Mouse (Mus musculus) forebrain, embryonic 12.5 days (tissue): ENCODE data around the gene Erbb4. TPM values are rescaled to one million over a fixed set of nuclear protein-coding genes. Genes with fewer than 3 reads are reported as not detected.
A peak's percentile ranks its signal among the peaks of the same experiment; 100 is the strongest.
"Not testable (repeated sequence)": the region's sequence is repeated elsewhere in the genome, so short reads cannot be mapped to it uniquely, and the experiment has no call there.

Experiments
- ATAC-seq: fragments of 200-750 bp; cut with Nextera tagmentation; 2 replicates; pipeline ENCODE4 v1.8.0; 2017; ENCODE audit warnings: moderate TSS enrichment; ENCODE audit not compliant: low FRiP score
- H3K27ac ChIP-seq: fragments of 300-500 bp; sonication (generic); 2 replicates; pipeline ENCODE4 v1.5.1; 2016; ENCODE audit warnings: mild to moderate bottlenecking
- H3K27me3 ChIP-seq: fragments of 300-500 bp; sonication (generic); 2 replicates; pipeline ENCODE4 v1.6.1; 2016; ENCODE audit warnings: mild to moderate bottlenecking
- H3K36me3 ChIP-seq: fragments of 300-500 bp; sonication (generic); replicated peaks from 2 replicates; pipeline ENCODE4 v1.6.1; 2016; ENCODE audit warnings: mild to moderate bottlenecking
- H3K4me1 ChIP-seq: fragments of 300-500 bp; sonication (generic); 2 replicates; pipeline ENCODE4 v1.6.1; 2016
- H3K4me2 ChIP-seq: fragments of 300-500 bp; sonication (generic); 2 replicates; pipeline ENCODE4 v1.6.1; 2016; ENCODE audit warnings: mild to moderate bottlenecking, moderate library complexity
- H3K4me3 ChIP-seq: fragments of 300-500 bp; sonication (generic); replicated peaks from 2 replicates; pipeline ENCODE4 v1.5.1; 2016; ENCODE audit warnings: mild to moderate bottlenecking
- H3K9ac ChIP-seq: fragments of 300-500 bp; sonication (generic); 2 replicates; pipeline ENCODE4 v1.6.1; 2016; ENCODE audit warnings: mild to moderate bottlenecking
- H3K9me3 ChIP-seq: fragments of 300-500 bp; sonication (generic); 2 replicates; pipeline ENCODE4 v1.6.1; 2016
- WGBS: fragments of 180-500 bp; shearing (Covaris S2); methylation state at CpG from one replicate; pipeline ENCODE4 v1.1.7; 2016; 5-methylcytosine and 5-hydroxymethylcytosine counted together
- polyA plus RNA-seq: library from polyadenylated mRNA; unstranded; fragments of >200 nt; fragmentation: Nextera tagmentation; extraction: Ambion mirVana; gene quantifications from 2 replicates; pipeline ENCODE4 v1.2.1, GENCODE M21; 2016

Erbb4 gene
- polyA plus RNA-seq, 1 experiment from 2014 or later, result 8.6 TPM

GRCm38 (mm10) chr1:68831575-68831974, 276.3 kb downstream of the Erbb4 start:
- Histone ChIP-seq H3K27me3 (no peaks in the 10 kb centered on the region), H3K9me3 (no peaks in the 10 kb centered on the region), H3K4me3 (no peak overlapping the region), H3K27ac (peak overlapping the region; percentile 46; the same call in 1 of the 2 replicates), H3K9ac (no peak overlapping the region), H3K4me1 (peaks cover 11% of the 10 kb centered on the region), H3K36me3 (no peaks in the 10 kb centered on the region), H3K4me2 (no peak overlapping the region)
- 0 out of 2 replicates have a peak, but pooled peaks have one; percentile 23 for ATAC-seq
- 15% methylated on average over 1 of the region's 1 CpGs for WGBS

- Histone ChIP-seq H3K9me3 (no peaks in the 10 kb centered on the region), H3K9ac (no peak overlapping the region), H3K4me3 (no peak overlapping the region), H3K27ac (0 out of 2 replicates have a peak overlapping the region, but pooled peaks have one; percentile 19), H3K27me3 (no peaks in the 10 kb centered on the region), H3K4me2 (no peak overlapping the region), H3K4me1 (peaks cover 11% of the 10 kb centered on the region), H3K36me3 (no peaks in the 10 kb centered on the region)
- peak; percentile 55; the same call in 1 of the 2 replicates for ATAC-seq
- WGBS, result 67% methylated on average over 2 of the region's 2 CpGs
Observed at GRCm38 (mm10) chr1:68830501-68831239, 277.2 kb downstream of the Erbb4 start.

GRCm38 (mm10) chr1:68823116-68823644, 284.7 kb downstream of the Erbb4 start:
- no peaks in the 10 kb centered on the region for H3K27me3 ChIP-seq
- H3K36me3 ChIP-seq, result no peaks in the 10 kb centered on the region
- no peak overlapping the region for H3K27ac ChIP-seq
- ATAC-seq, result no peak
- WGBS, result 52% methylated on average over 2 of the region's 2 CpGs
- no peaks in the 10 kb centered on the region for H3K9me3 ChIP-seq
- H3K9ac ChIP-seq, result no peak overlapping the region
- no peak overlapping the region for H3K4me2 ChIP-seq
- H3K4me3 ChIP-seq, result no peak overlapping the region
- H3K4me1 ChIP-seq, result no peaks in the 10 kb centered on the region

- H3K4me2 ChIP-seq, result no peak overlapping the region
- H3K27ac ChIP-seq, result no peak overlapping the region
- H3K4me1 ChIP-seq, result no peaks in the 10 kb centered on the region
- no peak for ATAC-seq
- H3K4me3 ChIP-seq, result no peak overlapping the region
- H3K9ac ChIP-seq, result no peak overlapping the region
- WGBS, result 82% methylated on average over 2 of the region's 2 CpGs
- no peaks in the 10 kb centered on the region for H3K36me3 ChIP-seq
- H3K27me3 ChIP-seq, result no peaks in the 10 kb centered on the region
- no peaks in the 10 kb centered on the region for H3K9me3 ChIP-seq
Observed at GRCm38 (mm10) chr1:68806711-68807110, 301.1 kb downstream of the Erbb4 start.

- no peaks in the 10 kb centered on the region for H3K36me3 ChIP-seq
- H3K9me3 ChIP-seq, result no peaks in the 10 kb centered on the region
- no peak for ATAC-seq
- H3K27ac ChIP-seq, result no peak overlapping the region
- H3K4me1 ChIP-seq, result peaks cover 5% of the 10 kb centered on the region; the same call in 1 of the 2 replicates
- no peaks in the 10 kb centered on the region for H3K27me3 ChIP-seq
- H3K4me2 ChIP-seq, result no peak overlapping the region
- WGBS, result 67% methylated on average over 4 of the region's 4 CpGs
- no peak overlapping the region for H3K9ac ChIP-seq
- no peak overlapping the region for H3K4me3 ChIP-seq
Observed at GRCm38 (mm10) chr1:68787409-68788015, 320.3 kb downstream of the Erbb4 start.

- ATAC-seq, result no peak
- H3K27me3 ChIP-seq, result no peaks in the 10 kb centered on the region
- H3K27ac ChIP-seq, result no peak overlapping the region
- WGBS, result 35% methylated on average over 2 of the region's 2 CpGs
- H3K4me2 ChIP-seq, result no peak overlapping the region
- no peaks in the 10 kb centered on the region for H3K36me3 ChIP-seq
- no peak overlapping the region for H3K4me3 ChIP-seq
- no peaks in the 10 kb centered on the region for H3K9me3 ChIP-seq
- H3K4me1 ChIP-seq, result no peaks in the 10 kb centered on the region
- H3K9ac ChIP-seq, result no peak overlapping the region
Observed at GRCm38 (mm10) chr1:68780653-68781052, 327.2 kb downstream of the Erbb4 start.

GRCm38 (mm10) chr1:68780032-68780431, 327.8 kb downstream of the Erbb4 start:
- H3K9ac ChIP-seq, result no peak overlapping the region
- H3K27me3 ChIP-seq, result no peaks in the 10 kb centered on the region
- no peak for ATAC-seq
- no peaks in the 10 kb centered on the region for H3K4me1 ChIP-seq
- H3K4me2 ChIP-seq, result no peak overlapping the region
- no peak overlapping the region for H3K4me3 ChIP-seq
- H3K9me3 ChIP-seq, result no peaks in the 10 kb centered on the region
- no peak overlapping the region for H3K27ac ChIP-seq
- 83% methylated on average over 1 of the region's 1 CpGs for WGBS
- H3K36me3 ChIP-seq, result no peaks in the 10 kb centered on the region

- not testable (repeated sequence) for H3K4me2 ChIP-seq, H3K4me3 ChIP-seq, H3K4me1 ChIP-seq, H3K9me3 ChIP-seq, H3K36me3 ChIP-seq, H3K9ac ChIP-seq, ATAC-seq, H3K27ac ChIP-seq, H3K27me3 ChIP-seq
Observed at GRCm38 (mm10) chr1:68766095-68766494, 341.8 kb downstream of the Erbb4 start.

GRCm38 (mm10) chr1:68762456-68762855, 345.4 kb downstream of the Erbb4 start:
- Histone ChIP-seq H3K4me2 (no peak overlapping the region), H3K4me1 (no peaks in the 10 kb centered on the region), H3K27me3 (no peaks in the 10 kb centered on the region), H3K4me3 (no peak overlapping the region), H3K36me3 (no peaks in the 10 kb centered on the region), H3K9me3 (no peaks in the 10 kb centered on the region), H3K27ac (no peak overlapping the region), H3K9ac (no peak overlapping the region)
- ATAC-seq, result no peak
- 61% methylated on average over 5 of the region's 5 CpGs for WGBS

GRCm38 (mm10) chr1:68748976-68749375, 358.9 kb downstream of the Erbb4 start:
- no peak overlapping the region for H3K9ac ChIP-seq
- H3K4me1 ChIP-seq, result peaks cover 4% of the 10 kb centered on the region; the same call in 1 of the 2 replicates
- H3K9me3 ChIP-seq, result no peaks in the 10 kb centered on the region
- no peaks in the 10 kb centered on the region for H3K36me3 ChIP-seq
- H3K27ac ChIP-seq, result no peak overlapping the region
- H3K4me2 ChIP-seq, result no peak overlapping the region
- H3K4me3 ChIP-seq, result no peak overlapping the region
- H3K27me3 ChIP-seq, result no peaks in the 10 kb centered on the region
- 48% methylated on average over 1 of the region's 1 CpGs for WGBS
- ATAC-seq, result peak; percentile 65

- Histone ChIP-seq H3K9me3 (no peaks in the 10 kb centered on the region), H3K4me1 (no peaks in the 10 kb centered on the region), H3K27ac (no peak overlapping the region), H3K4me2 (no peak overlapping the region), H3K9ac (no peak overlapping the region), H3K4me3 (no peak overlapping the region), H3K27me3 (no peaks in the 10 kb centered on the region), H3K36me3 (no peaks in the 10 kb centered on the region)
- ATAC-seq, result no peak
Observed at GRCm38 (mm10) chr1:68681478-68681877, 426.4 kb downstream of the Erbb4 start.

GRCm38 (mm10) chr1:68674667-68675066, 433.2 kb downstream of the Erbb4 start:
- no peak for ATAC-seq
- Histone ChIP-seq H3K4me3 (no peak overlapping the region), H3K4me2 (no peak overlapping the region), H3K4me1 (no peaks in the 10 kb centered on the region), H3K9ac (no peak overlapping the region), H3K27me3 (no peaks in the 10 kb centered on the region), H3K9me3 (no peaks in the 10 kb centered on the region), H3K27ac (no peak overlapping the region), H3K36me3 (no peaks in the 10 kb centered on the region)
- WGBS, result 85% methylated on average over 4 of the region's 4 CpGs
